26 mouse cellular contexts compared by ENCODE assay signal in the genomic region with DNA sequence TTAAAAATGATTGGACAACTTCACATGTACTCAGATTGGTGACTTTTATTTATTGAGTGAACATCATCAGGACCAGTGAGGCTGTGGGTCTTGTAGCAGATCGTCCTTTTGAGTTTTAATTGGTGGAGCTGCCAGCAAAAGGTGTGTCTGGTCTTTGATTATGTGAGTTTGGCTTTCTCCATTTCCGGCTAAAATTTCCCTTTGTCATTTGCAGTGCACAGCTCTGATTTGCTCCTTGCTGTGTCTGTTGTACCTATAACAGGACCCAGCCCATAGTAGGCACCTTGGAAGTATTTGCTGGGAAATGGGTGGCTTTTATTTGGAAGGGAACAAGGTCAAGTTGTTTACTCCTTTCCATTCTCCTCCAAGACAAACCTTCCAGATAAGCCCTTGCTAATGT. TPM values are rescaled to one million over a fixed set of nuclear protein-coding genes. Genes with fewer than 3 reads are reported as not detected.
"Had no signal": no experiment of that assay in that cellular context is flagged by ENCODE, and none has a peak within 500 bp of the region (broad histone marks: within the 10 kb centered on the region; RNA-seq: fewer than 3 reads in every experiment).

No protein-coding gene starts in this region.

- H3K27me3 ChIP-seq: liver, embryonic 15.5 days; lung, embryonic 15.5 days; midbrain, embryonic 13.5 days; neural tube, embryonic 13.5 days; neural tube, embryonic 15.5 days; stomach, embryonic 15.5 days had no signal

- H3K9me3 ChIP-seq: liver, embryonic 15.5 days; lung, embryonic 15.5 days; midbrain, embryonic 10.5 days; midbrain, embryonic 13.5 days; neural tube, embryonic 13.5 days; neural tube, embryonic 15.5 days; stomach, embryonic 15.5 days had no signal

- ATAC-seq: liver, postnatal 0 days; lung, postnatal 0 days; midbrain, embryonic 13.5 days; midbrain, embryonic 16.5 days had no signal

- DNase-seq: liver, postnatal 0 days; lung, adult 2 months; lung, postnatal 14 days; lung, postnatal 36 days; retina, postnatal 1 day; right cerebral cortex, adult 18-20 months; right cerebral cortex, postnatal 25 days; thymus, adult 2 months; thymus, postnatal 36 days had no signal

- H3K9ac ChIP-seq: liver, embryonic 15.5 days; liver, postnatal 0 days; lung, embryonic 15.5 days; midbrain, embryonic 13.5 days; neural tube, embryonic 13.5 days; neural tube, embryonic 15.5 days; stomach, embryonic 15.5 days had no signal

- H3K36me3 ChIP-seq: liver, embryonic 15.5 days; midbrain, embryonic 10.5 days; midbrain, embryonic 13.5 days; neural tube, embryonic 13.5 days; neural tube, embryonic 15.5 days had no signal

- H3K4me3 ChIP-seq: liver, embryonic 15.5 days; lung, embryonic 15.5 days; midbrain, embryonic 10.5 days; midbrain, embryonic 13.5 days; myocyte; neural tube, embryonic 13.5 days; neural tube, embryonic 15.5 days; stomach, embryonic 15.5 days had no signal

- H3K27ac ChIP-seq: liver, embryonic 15.5 days; lung, embryonic 15.5 days; macrophage; midbrain, embryonic 10.5 days; midbrain, embryonic 13.5 days; neural tube, embryonic 13.5 days; neural tube, embryonic 15.5 days; stomach, embryonic 15.5 days; stomach, postnatal 0 days had no signal

- H3K4me2 ChIP-seq: liver, embryonic 15.5 days; lung, embryonic 15.5 days; midbrain, embryonic 13.5 days; neural tube, embryonic 13.5 days; neural tube, embryonic 15.5 days; stomach, embryonic 15.5 days had no signal

- H3K4me1 ChIP-seq: liver, embryonic 15.5 days; midbrain, embryonic 13.5 days; neural tube, embryonic 13.5 days; neural tube, embryonic 15.5 days had no signal

RNA-seq across cellular contexts. Expression of gene Gm15737, which starts 25.7 kb away (rescaled TPM):
- total RNA-seq: megakaryocyte, adult 5-6 weeks; megakaryocyte-erythroid progenitor cell, adult 5-6 weeks had no signal
- polyA plus RNA-seq: liver, embryonic 15.5 days; liver, postnatal 0 days; lung, adult 2 months; macrophage; midbrain, embryonic 10.5 days; midbrain, embryonic 13.5 days; midbrain, embryonic 16.5 days; myocyte; neural tube, embryonic 11.5 days; neural tube, embryonic 13.5 days; neural tube, embryonic 15.5 days; spleen, adult 2 months; testis, adult 2 months; thymus, adult 2 months had no signal

RNA-seq across cellular contexts. Expression of gene A730049H05Rik, which starts 27.2 kb away (rescaled TPM):
- total RNA-seq: megakaryocyte, adult 5-6 weeks; megakaryocyte-erythroid progenitor cell, adult 5-6 weeks had no signal
- polyA plus RNA-seq: liver, embryonic 15.5 days; liver, postnatal 0 days; macrophage; neural tube, embryonic 11.5 days; testis, adult 2 months had no signal
